Mouse (Mus musculus): ENCODE measurements at regions not wholly inside any gene's neighbourhood (a gene's known extent, or its start where the extent isn't known, plus 50 kb on each side); places are given as distances from the start of the nearest gene placed in this dataset.

GRCm38 (mm10) chr5:112055018-112055417 lies 197.3 kb downstream of the Cryba4 start:
- no peak for DNase-seq (ENCODE audit: low spot score)
- TF ChIP-seq POLR2A (IDR thresholded peaks at IDR 0.05; ENCODE audit: borderline replicate concordance, extremely low read depth, insufficient read depth, insufficient read length): no peak
- H3K27ac ChIP-seq (replicated peaks; ENCODE audit: low read depth, low read length): no peak overlapping the region
- H3K27me3 ChIP-seq (ENCODE audit: control insufficient read depth, insufficient read depth, low read length): 0 out of 2 replicates have a peak, but pooled peaks cover 4% of the 10 kb centered on the region
- no peaks in the 10 kb centered on the region for H3K9me3 ChIP-seq (ENCODE audit: control insufficient read depth, low read length)
- no peak for ATAC-seq (ENCODE audit: low FRiP score, low read depth)
- no peak overlapping the region for H3K9ac ChIP-seq (ENCODE audit: low read depth, low read length, severe bottlenecking)
- no peaks in the 10 kb centered on the region for H3K36me3 ChIP-seq (ENCODE audit: control insufficient read depth, insufficient read depth, low read length)
- H3K4me2 ChIP-seq (replicated peaks; ENCODE audit: low read depth, low read length, severe bottlenecking): no peak overlapping the region
- WGBS: 31% methylated on average over 4 of the region's 4 CpGs
- H3K4me3 ChIP-seq (replicated peaks; ENCODE audit: low read length): no peak overlapping the region
- no peaks in the 10 kb centered on the region for H3K4me1 ChIP-seq (ENCODE audit: control insufficient read depth, insufficient read depth, low read length)

- no peaks in the 10 kb centered on the region for H3K36me3 ChIP-seq (ENCODE audit: control insufficient read depth, insufficient read depth, low read length)
- H3K4me1 ChIP-seq (ENCODE audit: control insufficient read depth, insufficient read depth, low read length): no peaks in the 10 kb centered on the region
- WGBS: 81% methylated on average over 13 of the region's 13 CpGs
- H3K9me3 ChIP-seq (ENCODE audit: control insufficient read depth, low read length): no peaks in the 10 kb centered on the region
- H3K9ac ChIP-seq (ENCODE audit: low read depth, low read length, severe bottlenecking): no peak overlapping the region
- DNase-seq (ENCODE audit: low spot score) (no peak), ATAC-seq (ENCODE audit: low FRiP score, low read depth) (no peak)
- no peak overlapping the region for H3K4me3 ChIP-seq (replicated peaks; ENCODE audit: low read length)
- no peak overlapping the region for H3K4me2 ChIP-seq (replicated peaks; ENCODE audit: low read depth, low read length, severe bottlenecking)
- no peaks in the 10 kb centered on the region; the same call in 1 of the 2 replicates for H3K27me3 ChIP-seq (ENCODE audit: control insufficient read depth, insufficient read depth, low read length)
- TF ChIP-seq POLR2A (IDR thresholded peaks at IDR 0.05; ENCODE audit: borderline replicate concordance, extremely low read depth, insufficient read depth, insufficient read length): no peak
- no peak overlapping the region for H3K27ac ChIP-seq (replicated peaks; ENCODE audit: low read depth, low read length)
Observed at GRCm38 (mm10) chr5:112069917-112070316, 182.4 kb downstream of the Cryba4 start.

GRCm38 (mm10) chr5:112072456-112072855 lies 179.9 kb downstream of the Cryba4 start:
- TF ChIP-seq POLR2A (IDR thresholded peaks at IDR 0.05; ENCODE audit: borderline replicate concordance, extremely low read depth, insufficient read depth, insufficient read length): no peak
- 55% methylated on average over 4 of the region's 4 CpGs for WGBS
- no peaks in the 10 kb centered on the region; the same call in 1 of the 2 replicates for H3K27me3 ChIP-seq (ENCODE audit: control insufficient read depth, insufficient read depth, low read length)
- ATAC-seq (ENCODE audit: low FRiP score, low read depth): no peak
- no peak overlapping the region for H3K27ac ChIP-seq (replicated peaks; ENCODE audit: low read depth, low read length)
- H3K36me3 ChIP-seq (ENCODE audit: control insufficient read depth, insufficient read depth, low read length): no peaks in the 10 kb centered on the region
- DNase-seq (ENCODE audit: low spot score): no peak
- H3K4me1 ChIP-seq (ENCODE audit: control insufficient read depth, insufficient read depth, low read length): no peaks in the 10 kb centered on the region
- H3K9me3 ChIP-seq (ENCODE audit: control insufficient read depth, low read length): 0 out of 2 replicates have a peak, but pooled peaks cover 5% of the 10 kb centered on the region
- no peak overlapping the region for H3K4me2 ChIP-seq (replicated peaks; ENCODE audit: low read depth, low read length, severe bottlenecking)
- H3K9ac ChIP-seq (ENCODE audit: low read depth, low read length, severe bottlenecking): no peak overlapping the region
- no peak overlapping the region for H3K4me3 ChIP-seq (replicated peaks; ENCODE audit: low read length)

- H3K9ac ChIP-seq (ENCODE audit: low read depth, low read length, severe bottlenecking): no peak overlapping the region
- H3K27ac ChIP-seq (replicated peaks; ENCODE audit: low read depth, low read length): no peak overlapping the region
- H3K4me1 ChIP-seq (ENCODE audit: control insufficient read depth, insufficient read depth, low read length): no peaks in the 10 kb centered on the region
- no peak for ATAC-seq (ENCODE audit: low FRiP score, low read depth)
- H3K4me3 ChIP-seq (replicated peaks; ENCODE audit: low read length): no peak overlapping the region
- no peak for TF ChIP-seq POLR2A (IDR thresholded peaks at IDR 0.05; ENCODE audit: borderline replicate concordance, extremely low read depth, insufficient read depth, insufficient read length)
- H3K36me3 ChIP-seq (ENCODE audit: control insufficient read depth, insufficient read depth, low read length): no peaks in the 10 kb centered on the region
- no peaks in the 10 kb centered on the region; the same call in 1 of the 2 replicates for H3K27me3 ChIP-seq (ENCODE audit: control insufficient read depth, insufficient read depth, low read length)
- DNase-seq (ENCODE audit: low spot score): no peak
- 27% methylated on average over 14 of the region's 14 CpGs for whole genome bisulfite sequencing
- peaks cover 10% of the 10 kb centered on the region; the same call in 1 of the 2 replicates for H3K9me3 ChIP-seq (ENCODE audit: control insufficient read depth, low read length)
- H3K4me2 ChIP-seq (replicated peaks; ENCODE audit: low read depth, low read length, severe bottlenecking): no peak overlapping the region
Observed at GRCm38 (mm10) chr5:112077097-112077496, 175.2 kb downstream of the Cryba4 start.

GRCm38 (mm10) chr5:112077840-112078600 lies 174.3 kb downstream of the Cryba4 start:
- ATAC-seq (ENCODE audit: low FRiP score, low read depth) (no peak), DNase-seq (ENCODE audit: low spot score) (no peak)
- Histone ChIP-seq H3K27me3 (ENCODE audit: control insufficient read depth, insufficient read depth, low read length) (no peaks in the 10 kb centered on the region; the same call in 1 of the 2 replicates), H3K9ac (ENCODE audit: low read depth, low read length, severe bottlenecking) (no peak overlapping the region), H3K36me3 (ENCODE audit: control insufficient read depth, insufficient read depth, low read length) (no peaks in the 10 kb centered on the region), H3K4me1 (ENCODE audit: control insufficient read depth, insufficient read depth, low read length) (no peaks in the 10 kb centered on the region), H3K4me2 (replicated peaks; ENCODE audit: low read depth, low read length, severe bottlenecking) (no peak overlapping the region), H3K27ac (replicated peaks; ENCODE audit: low read depth, low read length) (no peak overlapping the region), H3K9me3 (ENCODE audit: control insufficient read depth, low read length) (peaks cover 10% of the 10 kb centered on the region; the same call in 1 of the 2 replicates), H3K4me3 (replicated peaks; ENCODE audit: low read length) (no peak overlapping the region)
- WGBS: 76% methylated on average over 19 of the region's 19 CpGs
- TF ChIP-seq POLR2A (IDR thresholded peaks at IDR 0.05; ENCODE audit: borderline replicate concordance, extremely low read depth, insufficient read depth, insufficient read length): no peak
